Mouse (Mus musculus) embryonic facial prominence, embryonic 11.5 days (tissue): ENCODE results near the gene Pa2g4. TPM values are rescaled to one million over a fixed set of nuclear protein-coding genes. Genes with fewer than 3 reads are reported as not detected.

ENCODE experiments used
- ATAC-seq: fragments of 200-750 bp; cut with Nextera tagmentation; replicated peaks from 2 replicates; pipeline ENCODE4 v1.8.0; 2017; ENCODE audit warnings: low read depth; ENCODE audit not compliant: insufficient number of reproducible peaks, low FRiP score, low TSS enrichment
- DNase-seq: peaks from one replicate; pipeline ENCODE4 v3.0.0-alpha.2; 2015; ENCODE audit warnings: low spot score
- H3K27ac ChIP-seq: fragments of 300-500 bp; sonication (generic); replicated peaks from 2 replicates; pipeline ENCODE4 v1.5.1; 2014; ENCODE audit warnings: mild to moderate bottlenecking, low read depth, low read length, control low read depth
- H3K27me3 ChIP-seq: fragments of 300-500 bp; sonication (generic); 2 replicates; pipeline ENCODE4 v1.6.1; 2014; ENCODE audit warnings: mild to moderate bottlenecking, low read length, moderate library complexity, mixed read lengths; ENCODE audit not compliant: control insufficient read depth, insufficient read depth
- H3K36me3 ChIP-seq: fragments of 300-500 bp; sonication (generic); replicated peaks from 2 replicates; pipeline ENCODE4 v1.6.1; 2014; ENCODE audit warnings: low read depth, mild to moderate bottlenecking, low read length, moderate library complexity, mixed read lengths; ENCODE audit not compliant: control insufficient read depth, insufficient read depth
- H3K4me1 ChIP-seq: fragments of 300-500 bp; sonication (generic); 2 replicates; pipeline ENCODE4 v1.6.1; 2014; ENCODE audit warnings: low read length, mixed read lengths; ENCODE audit not compliant: control insufficient read depth, insufficient read depth
- H3K4me2 ChIP-seq: fragments of 300-500 bp; sonication (generic); 2 replicates; pipeline ENCODE4 v1.6.1; 2014; ENCODE audit warnings: low read depth, mild to moderate bottlenecking, control low read depth, low read length, moderate library complexity
- H3K4me3 ChIP-seq: fragments of 300-500 bp; sonication (generic); 2 replicates; pipeline ENCODE4 v1.5.1; 2014; ENCODE audit warnings: low read depth, low read length, control low read depth
- H3K9ac ChIP-seq: fragments of 300-500 bp; sonication (generic); replicated peaks from 2 replicates; pipeline ENCODE4 v1.6.1; 2014; ENCODE audit warnings: mild to moderate bottlenecking, control low read depth, low read length
- H3K9me3 ChIP-seq: fragments of 300-500 bp; sonication (generic); replicated peaks from 2 replicates; pipeline ENCODE4 v1.6.1; 2016; ENCODE audit warnings: mild to moderate bottlenecking, low read length, inconsistent platforms, mixed read lengths; ENCODE audit not compliant: control insufficient read depth
- WGBS: fragments of 180-500 bp; shearing (Covaris S2); extraction: QIAGEN DNeasy Blood & Tissue Kit; methylation state at CpG from one replicate; pipeline ENCODE4 v1.1.7; 2014; 5-methylcytosine and 5-hydroxymethylcytosine counted together
- polyA plus RNA-seq: library from polyadenylated mRNA; unstranded; fragments of >200 nt; fragmentation: Nextera tagmentation; extraction: Ambion mirVana; gene quantifications from 2 replicates; pipeline ENCODE4 v1.2.1, GENCODE M21; 2014

Gene Pa2g4
- polyA plus RNA-seq, 1 experiment from 2014 or later = 268 TPM

DNA sequence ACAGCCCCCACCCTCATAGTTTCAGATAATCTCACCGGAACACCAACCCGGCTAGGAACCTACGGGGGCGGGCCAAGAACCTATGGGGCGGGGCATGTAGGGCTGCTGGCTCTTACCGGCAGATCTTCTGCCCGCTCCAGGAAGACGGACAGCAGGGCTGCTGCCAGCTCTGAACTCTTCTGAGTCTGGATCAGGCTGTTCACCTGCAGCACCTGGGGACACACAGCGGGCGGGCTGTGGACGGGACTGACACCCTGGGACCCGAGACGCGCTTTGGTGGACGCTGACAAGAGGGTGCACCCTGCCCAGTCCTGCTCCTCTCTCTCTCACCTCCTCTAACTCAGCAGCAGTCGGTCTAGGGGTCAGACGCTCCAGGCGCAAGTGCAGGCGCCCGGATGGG, 49.8 kb downstream of the Pa2g4 start:
- no peak overlapping the region for H3K27ac ChIP-seq
- no peaks in the 10 kb centered on the region; the same call in 1 of the 2 replicates for H3K4me1 ChIP-seq
- H3K36me3 ChIP-seq = no peaks in the 10 kb centered on the region
- WGBS = 7% methylated on average over 20 of the region's 20 CpGs
- 0 out of 2 replicates have a peak overlapping the region, but pooled peaks have one; percentile 32 for H3K9ac ChIP-seq
- no peak overlapping the region for H3K4me3 ChIP-seq
- no peak for DNase-seq
- no peak; the same call in 1 of the 2 replicates for ATAC-seq
- no peaks in the 10 kb centered on the region for H3K9me3 ChIP-seq
- H3K4me2 ChIP-seq = peak overlapping the region; percentile 36
- peaks cover 18% of the 10 kb centered on the region for H3K27me3 ChIP-seq

DNA sequence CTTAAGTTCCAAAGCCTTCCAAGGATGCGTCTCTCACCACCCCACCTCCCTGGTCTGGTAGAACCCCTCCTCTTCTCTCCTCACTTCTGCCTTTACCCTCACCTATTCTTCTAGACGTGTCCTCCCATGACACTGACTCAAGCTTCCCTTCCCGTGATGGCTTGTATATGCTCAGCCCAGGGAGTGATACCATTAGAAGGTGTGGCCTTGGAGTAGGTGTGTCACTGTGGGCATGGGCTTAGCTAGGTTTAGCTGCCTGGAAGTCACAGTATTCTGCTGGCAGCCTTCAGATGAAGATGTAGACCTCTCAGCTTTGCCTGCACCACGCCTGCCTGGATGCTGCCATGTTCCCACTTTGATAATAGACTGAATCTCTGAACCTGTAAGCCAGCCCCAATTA, 50.7 kb downstream of the Pa2g4 start:
- WGBS = 79% methylated on average over 4 of the region's 4 CpGs
- Histone ChIP-seq H3K9ac (no peak overlapping the region), H3K9me3 (no peaks in the 10 kb centered on the region), H3K4me3 (no peak overlapping the region), H3K4me1 (no peaks in the 10 kb centered on the region; the same call in 1 of the 2 replicates), H3K4me2 (no peak overlapping the region), H3K27ac (no peak overlapping the region), H3K27me3 (peaks cover 18% of the 10 kb centered on the region), H3K36me3 (no peaks in the 10 kb centered on the region)
- no peak for ATAC-seq
- DNase-seq = no peak

DNA sequence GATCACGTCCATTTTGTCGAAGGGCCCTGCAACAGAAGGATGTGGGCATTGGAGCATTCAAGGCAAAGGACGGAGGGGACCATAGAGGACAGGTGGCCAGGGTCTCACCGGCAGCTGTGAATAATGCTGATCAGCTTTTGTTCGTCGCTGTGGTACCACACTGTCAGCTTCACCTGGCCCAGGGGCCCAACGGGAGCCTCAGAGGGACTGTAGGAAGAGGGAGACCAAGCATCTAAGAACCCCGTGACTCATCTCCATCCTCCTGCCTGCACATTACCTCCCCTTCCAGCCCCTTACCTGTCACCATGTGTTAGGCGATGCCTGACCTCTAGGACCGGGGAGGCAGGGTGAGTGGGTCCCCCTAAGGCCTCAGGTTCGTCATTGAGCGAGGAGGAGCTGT, 54.0 kb downstream of the Pa2g4 start:
- Histone ChIP-seq H3K27ac (no peak overlapping the region), H3K4me3 (no peak overlapping the region), H3K9me3 (no peaks in the 10 kb centered on the region), H3K4me1 (no peaks in the 10 kb centered on the region; the same call in 1 of the 2 replicates), H3K27me3 (peaks cover 9% of the 10 kb centered on the region), H3K4me2 (no peak overlapping the region), H3K36me3 (no peaks in the 10 kb centered on the region), H3K9ac (no peak overlapping the region)
- WGBS = 83% methylated on average over 12 of the region's 12 CpGs
- DNase-seq (no peak), ATAC-seq (no peak)

DNA sequence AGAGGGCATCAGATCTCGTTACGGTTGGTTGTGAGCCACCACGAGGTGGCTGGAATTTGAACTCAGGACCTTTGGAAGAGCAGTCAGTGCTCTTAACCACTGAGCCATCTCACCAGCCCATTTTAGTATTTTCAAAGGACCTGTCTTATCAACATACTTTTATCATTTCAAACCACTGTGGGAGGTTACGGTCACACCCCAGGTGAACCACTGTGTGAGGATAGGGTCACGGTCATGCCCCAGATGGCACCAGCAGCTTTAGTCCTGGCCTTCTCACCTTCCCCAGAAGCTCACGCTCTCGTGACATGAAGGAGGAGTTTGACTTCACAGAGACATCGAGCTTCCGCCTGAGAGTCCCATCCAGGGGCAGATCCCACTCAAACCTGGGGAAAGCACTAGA, 54.6 kb downstream of the Pa2g4 start:
- Histone ChIP-seq H3K4me2 (no peak overlapping the region), H3K9me3 (no peaks in the 10 kb centered on the region), H3K4me3 (no peak overlapping the region), H3K36me3 (no peaks in the 10 kb centered on the region), H3K9ac (no peak overlapping the region), H3K27me3 (peaks cover 3% of the 10 kb centered on the region), H3K4me1 (no peaks in the 10 kb centered on the region; the same call in 1 of the 2 replicates), H3K27ac (no peak overlapping the region)
- WGBS = 91% methylated on average over 9 of the region's 9 CpGs
- ATAC-seq = no peak
- DNase-seq = no peak

DNA sequence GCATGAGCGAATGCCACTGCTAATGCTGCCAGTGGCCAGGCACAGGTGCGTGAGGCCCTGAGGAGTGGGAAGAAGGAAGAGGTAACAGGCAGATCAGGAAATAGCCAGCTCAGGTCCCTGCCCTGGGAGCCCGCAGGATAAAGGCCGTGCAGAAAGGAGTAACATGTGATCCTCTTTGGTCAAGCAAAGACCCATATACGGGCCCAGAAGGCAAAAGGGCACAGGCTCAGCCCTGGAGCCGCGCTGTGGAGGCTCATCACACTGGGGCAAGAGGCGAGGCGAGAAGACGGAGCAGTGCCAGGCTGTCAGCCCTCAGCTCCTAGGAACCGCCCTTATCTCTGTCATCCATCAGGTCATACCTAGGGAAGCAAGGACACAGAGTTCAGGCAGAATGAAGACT, 55.5 kb downstream of the Pa2g4 start:
- WGBS = 83% methylated on average over 11 of the region's 11 CpGs
- Histone ChIP-seq H3K4me3 (no peak overlapping the region), H3K27ac (no peak overlapping the region), H3K4me2 (no peak overlapping the region), H3K9ac (no peak overlapping the region), H3K4me1 (no peaks in the 10 kb centered on the region), H3K9me3 (no peaks in the 10 kb centered on the region), H3K27me3 (no peaks in the 10 kb centered on the region), H3K36me3 (no peaks in the 10 kb centered on the region)
- no peak for ATAC-seq
- DNase-seq = no peak

DNA sequence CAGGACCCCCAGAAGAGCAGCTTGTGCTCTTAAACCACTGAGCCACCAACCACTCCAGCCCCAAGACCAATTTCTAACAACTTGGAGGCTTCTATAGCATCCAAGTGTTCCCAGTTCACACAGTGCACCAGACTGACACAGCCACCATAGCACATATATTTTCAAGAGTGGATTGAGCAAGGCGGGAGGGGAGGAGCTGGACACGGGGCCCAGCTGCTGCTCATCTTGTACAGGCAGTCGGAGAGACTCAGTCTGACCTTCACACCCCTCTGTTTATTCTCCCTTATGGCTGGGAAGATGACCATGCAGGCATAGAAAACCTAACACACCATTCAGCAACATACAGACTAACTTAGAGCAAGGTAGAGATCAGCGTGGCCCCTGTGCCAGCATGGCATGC, 56.0 kb downstream of the Pa2g4 start:
- ATAC-seq (no peak), DNase-seq (no peak)
- Histone ChIP-seq H3K27me3 (no peaks in the 10 kb centered on the region), H3K9me3 (no peaks in the 10 kb centered on the region), H3K27ac (no peak overlapping the region), H3K4me1 (no peaks in the 10 kb centered on the region), H3K36me3 (no peaks in the 10 kb centered on the region), H3K9ac (no peak overlapping the region), H3K4me3 (no peak overlapping the region), H3K4me2 (no peak overlapping the region)
- 82% methylated on average over 4 of the region's 4 CpGs for WGBS

DNA sequence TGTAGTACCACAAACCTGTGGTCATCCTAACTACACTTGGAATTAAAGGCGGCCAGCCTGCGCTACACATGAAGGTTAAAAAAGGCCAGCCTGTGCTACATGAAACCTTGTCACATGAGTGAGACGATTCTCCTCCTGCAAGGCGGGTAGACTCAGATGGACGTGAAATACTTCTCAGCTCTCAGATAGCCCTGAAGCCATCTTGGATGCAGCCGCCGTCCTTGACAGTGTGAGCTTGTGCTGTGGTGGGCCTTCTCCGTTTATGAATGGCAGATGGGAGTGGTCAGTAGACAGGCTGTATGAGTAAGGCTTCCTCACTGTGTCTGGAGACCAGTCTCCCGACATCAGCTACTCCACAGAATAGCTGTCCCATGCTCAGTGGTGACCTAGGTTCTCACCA, 56.6 kb downstream of the Pa2g4 start:
- no peak overlapping the region for H3K9ac ChIP-seq
- no peaks in the 10 kb centered on the region for H3K36me3 ChIP-seq
- DNase-seq (no peak), ATAC-seq (no peak)
- H3K9me3 ChIP-seq = no peaks in the 10 kb centered on the region
- H3K27me3 ChIP-seq = no peaks in the 10 kb centered on the region
- no peaks in the 10 kb centered on the region for H3K4me1 ChIP-seq
- WGBS = 83% methylated on average over 9 of the region's 9 CpGs
- H3K4me2 ChIP-seq = no peak overlapping the region
- H3K27ac ChIP-seq = no peak overlapping the region
- H3K4me3 ChIP-seq = no peak overlapping the region

DNA sequence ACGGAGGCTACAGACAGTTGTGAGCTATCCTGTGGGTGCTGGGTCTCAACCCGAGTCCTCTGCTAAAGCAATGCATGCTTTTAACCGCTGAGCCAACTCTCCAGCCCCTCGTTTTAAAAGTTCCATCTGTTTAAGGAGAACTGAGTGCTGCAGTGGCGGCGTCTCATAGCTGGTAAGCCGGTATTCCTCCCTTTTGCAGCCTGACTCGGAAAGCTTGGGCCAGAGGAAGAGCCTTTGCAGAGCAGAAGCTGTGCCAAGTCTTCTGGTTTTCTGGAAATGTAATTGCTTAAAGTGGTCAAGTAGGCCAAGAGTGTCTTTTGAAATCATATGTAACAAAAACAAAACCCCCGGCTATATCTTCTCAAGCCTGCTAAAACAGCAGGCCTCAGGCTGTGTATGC, 57.5 kb downstream of the Pa2g4 start:
- no peak overlapping the region for H3K4me3 ChIP-seq
- no peaks in the 10 kb centered on the region for H3K36me3 ChIP-seq
- no peak overlapping the region for H3K9ac ChIP-seq
- no peaks in the 10 kb centered on the region for H3K27me3 ChIP-seq
- no peak for ATAC-seq
- no peak overlapping the region for H3K27ac ChIP-seq
- no peak for DNase-seq
- H3K4me2 ChIP-seq = no peak overlapping the region
- H3K4me1 ChIP-seq = no peaks in the 10 kb centered on the region
- WGBS = 83% methylated on average over 9 of the region's 9 CpGs
- H3K9me3 ChIP-seq = no peaks in the 10 kb centered on the region
